Mouse (Mus musculus) CH12.LX (cell line): ENCODE measurements around the gene Pxdc1.

Experiments
- CHD2 ChIP-seq: IDR thresholded peaks from 2 replicates; pipeline ENCODE4 v1.6.1; 2011; ENCODE audit warnings: low read length, improper control_type of control experiment
- CTCF ChIP-seq, 2 experiments: IDR thresholded peaks in 1 of 2; conservative IDR thresholded peaks in 1 of 2; 2 replicates each; pipeline ENCODE4 v1.5.1; 2011 to 2012; ENCODE audit warnings: low read depth in 2 of 2, low read length in 2 of 2, improper control_type of control experiment in 1 of 2, inconsistent platforms in 1 of 2, mild to moderate bottlenecking in 1 of 2, moderate library complexity in 1 of 2
- E2F4 ChIP-seq: IDR thresholded peaks from 2 replicates; pipeline ENCODE4 v1.6.1; 2011; ENCODE audit warnings: low read depth, low read length, improper control_type of control experiment; ENCODE audit not compliant: insufficient replicate concordance
- EP300 ChIP-seq: IDR thresholded peaks from 2 replicates; pipeline ENCODE4 v1.6.1; 2011; ENCODE audit warnings: low read length, improper control_type of control experiment
- JUND ChIP-seq: conservative IDR thresholded peaks from 2 replicates; pipeline ENCODE4 v1.6.1; 2011; ENCODE audit warnings: low read depth, low read length, improper control_type of control experiment
- MAX ChIP-seq: IDR thresholded peaks from 2 replicates; pipeline ENCODE4 v1.6.1; 2011; ENCODE audit warnings: low read length, improper control_type of control experiment
- MYC ChIP-seq: IDR thresholded peaks from 2 replicates; pipeline ENCODE4 v1.6.1; 2011; ENCODE audit warnings: low read depth, mild to moderate bottlenecking, improper control_type of control experiment, low read length
- POLR2A ChIP-seq: IDR thresholded peaks from 2 replicates; pipeline ENCODE4 v1.6.1; 2011; ENCODE audit warnings: low read depth, mild to moderate bottlenecking, improper control_type of control experiment, low read length
- POLR2AphosphoS2 ChIP-seq: IDR thresholded peaks from 2 replicates; pipeline ENCODE4 v1.6.1; 2011; ENCODE audit warnings: low read depth, low read length, improper control_type of control experiment
- UBTF ChIP-seq: IDR thresholded peaks from 2 replicates; pipeline ENCODE4 v1.6.1; 2012; ENCODE audit warnings: low read depth, mild to moderate bottlenecking, inconsistent platforms, low read length, improper control_type of control experiment, moderate library complexity
- USF1 ChIP-seq: IDR thresholded peaks from 2 replicates; pipeline ENCODE4 v1.6.1; 2014; ENCODE audit warnings: low read depth, mild to moderate bottlenecking, inconsistent platforms, low read length, improper control_type of control experiment
- USF2 ChIP-seq: conservative IDR thresholded peaks from 2 replicates; pipeline ENCODE4 v1.6.1; 2011; ENCODE audit warnings: low read depth, low read length, improper control_type of control experiment
- ZC3H11A ChIP-seq: IDR thresholded peaks from 2 replicates; pipeline ENCODE4 v1.6.1; 2012; ENCODE audit warnings: low read depth, mild to moderate bottlenecking, inconsistent platforms, low read length, improper control_type of control experiment
- ZKSCAN1 ChIP-seq: IDR thresholded peaks from 2 replicates; pipeline ENCODE4 v1.6.1; 2012; ENCODE audit warnings: low read depth, inconsistent platforms, low read length, improper control_type of control experiment, borderline replicate concordance

DNA sequence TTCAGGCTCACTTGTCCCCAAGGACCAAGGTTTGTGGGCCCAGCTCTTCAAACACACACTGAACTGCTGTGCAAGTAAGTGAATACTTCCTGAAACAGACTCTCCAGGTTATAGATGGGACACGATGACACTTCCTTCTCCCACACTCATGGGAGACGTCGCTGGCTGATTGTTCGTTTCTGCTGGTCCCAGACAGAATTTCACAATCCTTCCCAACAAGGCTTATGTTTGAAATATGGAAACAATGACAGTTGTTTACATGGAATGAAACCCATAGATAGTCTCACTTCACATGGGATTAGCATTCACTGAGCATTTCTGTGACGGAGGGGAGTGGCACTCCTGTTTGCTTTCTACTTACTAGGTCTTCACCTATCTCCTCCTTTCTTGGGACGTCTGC lies 39.8 kb upstream of the Pxdc1 start:
- no peak for TF ChIP-seq E2F4
- TF ChIP-seq MYC = no peak
- no peak for TF ChIP-seq CHD2
- no peak for TF ChIP-seq CTCF (conservative IDR thresholded peaks at IDR 0.05 in 1 of 2, IDR thresholded peaks at IDR 0.05 in 1 of 2; ENCODE audit: low read depth in 2 of 2, low read length in 2 of 2)
- TF ChIP-seq UBTF = no peak
- TF ChIP-seq ZC3H11A = no peak
- TF ChIP-seq USF1 = no peak
- no peak for TF ChIP-seq EP300
- TF ChIP-seq POLR2A = no peak
- no peak for TF ChIP-seq MAX
- TF ChIP-seq POLR2AphosphoS2 = no peak
- TF ChIP-seq USF2 = no peak
- no peak for TF ChIP-seq JUND
- no peak for TF ChIP-seq ZKSCAN1
